Mouse (Mus musculus) brown adipose tissue, adult 24 weeks (tissue): ENCODE data around the gene Rorc. TPM values are rescaled to one million over a fixed set of nuclear protein-coding genes. Genes with fewer than 3 reads are reported as not detected.

Experiments
- H3K27ac ChIP-seq: fragments of 200-500 bp; replicated peaks from 2 replicates; pipeline ENCODE4 v1.5.1; 2012; ENCODE audit warnings: low read depth, mild to moderate bottlenecking, low read length
- H3K4me1 ChIP-seq: fragments of 200-500 bp; 2 replicates; pipeline ENCODE4 v1.6.1; 2012; ENCODE audit warnings: low read length, mixed read lengths; ENCODE audit not compliant: control insufficient read depth, insufficient read depth, insufficient read length
- H3K4me3 ChIP-seq: fragments of 200-500 bp; 2 replicates; pipeline ENCODE4 v1.5.1; 2012; ENCODE audit warnings: low read depth, mild to moderate bottlenecking, low read length, moderate library complexity; ENCODE audit not compliant: insufficient read depth
- polyA plus RNA-seq: library from polyadenylated mRNA; stranded (reverse); fragments of >200 nt; gene quantifications from 2 replicates; pipeline ENCODE4 v1.2.4, GENCODE M21; 2012; ENCODE audit not compliant: missing spikeins, insufficient read depth, insufficient read length

Gene Rorc
- polyA plus RNA-seq, 1 experiment, result 40.2 TPM

DNA sequence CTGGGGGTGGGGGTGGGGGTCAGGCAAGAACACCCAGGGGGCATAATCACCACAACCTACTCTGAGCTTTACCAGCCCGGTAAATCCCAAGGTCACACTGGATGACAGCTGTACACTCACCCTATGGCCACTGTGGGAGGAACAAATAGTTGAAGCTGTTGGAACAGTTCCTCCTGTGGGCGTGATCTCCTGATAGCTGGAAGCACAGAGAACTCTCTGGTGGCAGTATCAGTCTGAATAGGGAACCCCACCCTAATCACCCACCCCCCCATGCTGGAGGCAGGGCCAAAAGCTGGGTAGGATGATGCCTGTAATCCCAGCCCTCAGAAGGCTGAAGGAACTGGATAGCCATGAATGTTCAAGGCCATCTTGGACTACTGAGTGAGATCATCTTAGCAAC is 2.9 kb upstream of the Rorc start:
- H3K27ac ChIP-seq, result no peak overlapping the region
- no peak overlapping the region for H3K4me3 ChIP-seq
- peaks cover 2% of the 10 kb centered on the region; the same call in 1 of the 2 replicates for H3K4me1 ChIP-seq

- Histone ChIP-seq H3K4me3 (peak overlapping the region; percentile 10; the same call in 1 of the 2 replicates), H3K4me1 (peaks cover 2% of the 10 kb centered on the region; the same call in 1 of the 2 replicates), H3K27ac (no peak overlapping the region)
Measured at GRCm38 (mm10) chr3:94371637-94372036, 957 bp upstream of the Rorc start.

DNA sequence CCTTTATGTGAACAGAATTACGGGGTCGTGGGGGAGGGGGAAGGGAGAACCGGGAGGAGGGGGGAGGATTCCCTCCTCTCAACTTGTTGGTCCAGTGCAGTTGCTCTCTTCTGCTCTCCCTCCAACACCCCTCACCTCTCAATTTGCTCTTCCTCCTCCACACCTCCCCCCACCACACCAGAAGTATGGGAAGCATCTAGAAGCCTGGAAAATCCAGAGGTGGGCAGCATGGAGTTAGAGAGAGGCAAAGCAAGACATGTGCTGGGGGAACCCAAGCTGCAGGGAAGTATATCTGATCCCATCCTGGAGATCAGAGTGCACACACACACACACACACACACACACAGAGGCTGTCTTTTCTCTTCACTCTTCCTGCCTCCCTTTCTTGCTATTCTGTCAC is 556 bp upstream of the Rorc start:
- Histone ChIP-seq H3K4me1 (peaks cover 2% of the 10 kb centered on the region; the same call in 1 of the 2 replicates), H3K27ac (no peak overlapping the region), H3K4me3 (no peak overlapping the region)

DNA sequence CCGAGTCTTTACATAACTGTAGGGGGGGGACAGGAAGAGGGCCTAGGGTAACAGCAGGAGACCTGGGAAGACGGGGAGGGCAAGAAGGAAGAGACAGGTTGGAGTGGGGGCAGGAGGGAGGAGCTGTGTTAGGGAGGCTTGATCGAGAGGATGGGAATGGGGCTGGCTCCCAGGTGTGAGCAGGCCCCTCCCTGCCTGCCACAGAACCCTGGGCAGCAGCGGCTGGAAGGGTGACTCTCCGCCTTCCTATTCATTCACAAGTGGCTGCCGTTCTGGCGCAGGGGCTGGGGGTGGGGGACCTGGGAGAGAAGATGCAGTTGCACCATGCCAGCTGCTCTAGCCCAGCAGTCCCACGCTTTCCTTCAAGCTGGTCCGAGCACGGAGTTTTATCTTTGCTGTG is 496 bp downstream of the Rorc start:
- H3K27ac ChIP-seq, result peak overlapping the region; percentile 39
- peak overlapping the region; percentile 68 for H3K4me3 ChIP-seq
- H3K4me1 ChIP-seq, result peaks cover 2% of the 10 kb centered on the region; the same call in 1 of the 2 replicates

GRCm38 (mm10) chr3:94373597-94374011 is 1.0 kb downstream of the Rorc start:
- Histone ChIP-seq H3K4me1 (peaks cover 2% of the 10 kb centered on the region; the same call in 1 of the 2 replicates), H3K27ac (no peak overlapping the region), H3K4me3 (peak overlapping the region; percentile 68; the same call in 1 of the 2 replicates)

- Histone ChIP-seq H3K27ac (no peak overlapping the region), H3K4me1 (peaks cover 2% of the 10 kb centered on the region; the same call in 1 of the 2 replicates), H3K4me3 (no peak overlapping the region)
Measured at GRCm38 (mm10) chr3:94374636-94375035, 2.0 kb downstream of the Rorc start.

- Histone ChIP-seq H3K4me3 (no peak overlapping the region), H3K27ac (no peak overlapping the region), H3K4me1 (peaks cover 2% of the 10 kb centered on the region; the same call in 1 of the 2 replicates)
Measured at GRCm38 (mm10) chr3:94375146-94375545, 2.6 kb downstream of the Rorc start.

DNA sequence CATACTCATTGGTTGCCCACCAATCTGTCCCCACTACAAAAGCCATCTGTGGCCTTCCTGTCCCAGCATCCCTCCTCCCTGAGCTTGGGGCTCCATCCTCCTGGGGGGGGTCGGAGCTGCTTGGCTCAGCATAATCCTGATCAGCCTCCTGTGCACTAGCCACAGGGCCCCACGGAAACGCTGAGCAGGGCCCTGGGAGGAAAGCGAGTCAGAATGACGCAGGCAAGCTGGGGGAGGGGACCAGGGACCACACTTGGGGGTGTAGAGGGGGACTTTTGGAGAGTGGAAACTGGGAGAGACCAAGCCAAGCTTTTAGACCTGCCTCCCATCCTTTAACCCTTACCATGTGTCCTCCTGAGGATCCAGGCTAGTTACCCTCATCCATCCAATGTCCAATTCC is 3.3 kb downstream of the Rorc start:
- H3K4me3 ChIP-seq, result no peak overlapping the region
- peaks cover 2% of the 10 kb centered on the region; the same call in 1 of the 2 replicates for H3K4me1 ChIP-seq
- no peak overlapping the region for H3K27ac ChIP-seq

- H3K27ac ChIP-seq, result no peak overlapping the region
- no peak overlapping the region for H3K4me3 ChIP-seq
- H3K4me1 ChIP-seq, result peaks cover 2% of the 10 kb centered on the region; the same call in 1 of the 2 replicates
Measured at GRCm38 (mm10) chr3:94377028-94377923, 4.7 kb downstream of the Rorc start.

GRCm38 (mm10) chr3:94379831-94380510 is 7.4 kb downstream of the Rorc start:
- no peak overlapping the region for H3K4me3 ChIP-seq
- H3K27ac ChIP-seq, result no peak overlapping the region
- H3K4me1 ChIP-seq, result no peaks in the 10 kb centered on the region

GRCm38 (mm10) chr3:94382308-94382707 is 9.7 kb downstream of the Rorc start:
- Histone ChIP-seq H3K4me3 (no peak overlapping the region), H3K27ac (no peak overlapping the region), H3K4me1 (no peaks in the 10 kb centered on the region)

DNA sequence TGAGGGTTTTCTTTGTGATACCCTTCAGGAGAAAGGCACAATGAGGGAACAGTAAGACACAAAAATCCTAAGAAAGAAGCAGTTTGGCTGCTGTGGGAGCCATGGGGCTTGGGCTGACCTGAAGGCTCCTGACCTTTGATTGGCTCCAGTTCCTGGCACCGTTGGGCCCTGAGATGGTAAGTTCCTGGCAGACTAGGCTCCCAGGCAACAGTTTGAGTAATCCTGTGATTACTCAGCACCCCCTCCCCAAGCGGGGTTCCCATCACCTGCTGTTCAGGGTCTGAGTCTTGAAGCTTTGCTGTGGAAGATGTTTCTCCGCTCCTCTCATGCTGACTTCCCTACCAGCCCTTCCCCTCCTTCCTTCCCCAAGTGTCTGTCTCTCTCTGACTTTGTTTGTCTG is 10.9 kb downstream of the Rorc start:
- Histone ChIP-seq H3K4me3 (no peak overlapping the region), H3K4me1 (no peaks in the 10 kb centered on the region), H3K27ac (no peak overlapping the region)

GRCm38 (mm10) chr3:94386671-94387070 is 14.1 kb downstream of the Rorc start:
- H3K4me1 ChIP-seq, result no peaks in the 10 kb centered on the region
- no peak overlapping the region for H3K27ac ChIP-seq
- H3K4me3 ChIP-seq, result no peak overlapping the region

GRCm38 (mm10) chr3:94387391-94387790 is 14.8 kb downstream of the Rorc start:
- H3K4me3 ChIP-seq, result no peak overlapping the region
- H3K4me1 ChIP-seq, result no peaks in the 10 kb centered on the region
- H3K27ac ChIP-seq, result no peak overlapping the region

- Histone ChIP-seq H3K4me3 (no peak overlapping the region), H3K4me1 (no peaks in the 10 kb centered on the region), H3K27ac (no peak overlapping the region)
Measured at GRCm38 (mm10) chr3:94388047-94388446, 15.5 kb downstream of the Rorc start.
